Mouse (Mus musculus) heart, adult 10 weeks (tissue): ENCODE data around the gene Serpina3n. TPM values are rescaled to one million over a fixed set of nuclear protein-coding genes. Genes with fewer than 3 reads are reported as not detected.

ENCODE experiments used
- polyA plus RNA-seq: library from polyadenylated mRNA; stranded (reverse); fragments of 350-450 nt; fragmentation: Illumina TruSeq; extraction: RNeasy Lipid Tissue Mini Kit (QIAGEN cat#74804); gene quantifications from one replicate; pipeline ENCODE4 v1.2.3, GENCODE M21; 2014; ENCODE audit warnings: low read depth, low replicate concordance

Gene Serpina3n
- 10.9 TPM for polyA plus RNA-seq

GRCm38 (mm10) chr12:104406454-104406885, at the start of gene Serpina3n:
Gene Serpina3n, plus strand, starts transcription at chr12:104406729.

Other genes starting within 250 kb of the Serpina3n start
- gene Serpina3f, start 192.2 kb upstream of the Serpina3n start, polyA plus RNA-seq = not detected
- 0.50 TPM for gene Serpina3g, start 170.5 kb upstream of the Serpina3n start, polyA plus RNA-seq
- not detected for gene Serpina3i, start 143.6 kb upstream of the Serpina3n start, polyA plus RNA-seq
- not detected for gene Serpina3j, start 92.2 kb upstream of the Serpina3n start, polyA plus RNA-seq
- 6.9 TPM for gene Serpina3k, start 68.2 kb upstream of the Serpina3n start, polyA plus RNA-seq
- gene Serpina3m, start 68.2 kb upstream of the Serpina3n start, polyA plus RNA-seq = 0.37 TPM
- not detected for gene Gsc, start 66.6 kb downstream of the Serpina3n start, polyA plus RNA-seq